Mouse (Mus musculus) thymus, adult 2 months (tissue): ENCODE data around the gene Thrb. TPM values are rescaled to one million over a fixed set of nuclear protein-coding genes. Genes with fewer than 3 reads are reported as not detected.

Experiments used
- DNase-seq: peaks from one replicate; pipeline ENCODE4 v3.0.0; 2021
- H3K27ac ChIP-seq: fragments of 200-500 bp; 2 replicates; pipeline ENCODE4 v1.5.1; 2012; ENCODE audit warnings: low read length, control low read depth; ENCODE audit not compliant: control insufficient read depth, insufficient read depth
- H3K27me3 ChIP-seq: fragments of 200-500 bp; 2 replicates; pipeline ENCODE4 v1.6.1; 2012; ENCODE audit warnings: mild to moderate bottlenecking, low read length, moderate library complexity, mixed read lengths; ENCODE audit not compliant: control insufficient read depth, insufficient read depth
- H3K36me3 ChIP-seq: fragments of 200-500 bp; 2 replicates; pipeline ENCODE4 v1.6.1; 2012; ENCODE audit warnings: mild to moderate bottlenecking, low read length, moderate library complexity; ENCODE audit not compliant: control insufficient read depth, insufficient read depth
- H3K4me1 ChIP-seq: fragments of 200-500 bp; replicated peaks from 2 replicates; pipeline ENCODE4 v1.6.1; 2012; ENCODE audit warnings: low read length; ENCODE audit not compliant: control insufficient read depth, insufficient read depth
- H3K4me3 ChIP-seq: fragments of 200-500 bp; 2 replicates; pipeline ENCODE4 v1.5.1; 2012; ENCODE audit warnings: mild to moderate bottlenecking, low read length, control low read depth, moderate library complexity; ENCODE audit not compliant: control insufficient read depth, insufficient read depth
- CTCF ChIP-seq: fragments of 200-500 bp; IDR thresholded peaks from 2 replicates; pipeline ENCODE4 v1.5.1; 2012; ENCODE audit warnings: mild to moderate bottlenecking, control low read depth, low read length, moderate library complexity, borderline replicate concordance; ENCODE audit not compliant: control insufficient read depth, poor library complexity, insufficient read depth; ENCODE audit errors: extremely low read depth
- POLR2A ChIP-seq: fragments of 200-500 bp; IDR thresholded peaks from 2 replicates; pipeline ENCODE4 v1.6.1; 2012; ENCODE audit warnings: mild to moderate bottlenecking, low read length, control low read depth, moderate library complexity; ENCODE audit not compliant: control insufficient read depth, poor library complexity, insufficient read depth; ENCODE audit errors: extremely low read depth
- WGBS: fragments of 180-500 bp; shearing (Covaris S2); methylation state at CpG from one replicate; pipeline ENCODE4 v1.1.7; 2018; 5-methylcytosine and 5-hydroxymethylcytosine counted together
- polyA plus RNA-seq: library from polyadenylated mRNA; depleted of rRNA; stranded (reverse); fragments of >200 nt; gene quantifications from 2 replicates; pipeline ENCODE4 v1.2.3, GENCODE M21; 2012

The Thrb gene
- polyA plus RNA-seq, 1 experiment, result 1.5 TPM

DNA sequence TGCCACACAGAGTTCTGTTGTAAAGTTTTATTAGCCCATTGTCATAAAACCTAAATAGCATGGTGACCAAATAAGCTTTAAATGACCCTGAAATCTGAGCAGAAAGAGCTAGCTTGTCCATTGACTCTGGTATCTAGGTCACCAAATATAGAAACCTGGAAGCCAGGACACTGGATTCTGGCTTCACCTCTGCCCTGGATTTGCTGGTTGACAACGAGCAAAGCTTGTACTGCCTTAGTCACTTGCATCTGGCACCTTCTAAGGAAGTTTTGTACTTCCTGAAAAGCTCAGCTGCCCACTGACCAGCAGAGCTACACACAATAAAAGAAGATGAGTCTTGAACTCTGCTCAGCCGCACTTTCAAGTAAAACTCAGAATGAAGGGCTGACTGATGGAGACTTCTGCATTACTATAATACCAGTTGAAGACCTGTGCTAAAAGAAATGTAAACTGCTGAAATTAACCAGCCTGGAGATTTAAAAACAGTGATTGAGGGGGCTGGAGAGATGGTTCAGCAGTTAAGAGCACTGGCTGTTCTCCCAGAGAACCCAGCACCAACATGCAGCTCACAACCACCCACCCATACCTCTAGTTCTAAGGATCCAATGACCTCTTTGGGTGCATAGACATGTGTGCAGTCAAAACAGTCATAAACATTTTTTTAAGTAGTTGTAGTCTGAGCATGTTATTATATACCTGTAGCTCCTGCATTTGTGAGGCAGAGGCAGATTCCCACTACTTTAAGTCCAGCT, 369.3 kb downstream of the Thrb start:
- Histone ChIP-seq H3K27ac (no peak overlapping the region), H3K4me3 (no peak overlapping the region), H3K4me1 (peaks cover 3% of the 10 kb centered on the region; the same call in 1 of the 2 replicates), H3K36me3 (no peaks in the 10 kb centered on the region), H3K27me3 (no peaks in the 10 kb centered on the region)
- 75% methylated on average over 2 of the region's 2 CpGs for WGBS
- no peak for TF ChIP-seq POLR2A
- TF ChIP-seq CTCF, result no peak
- no peak for DNase-seq

DNA sequence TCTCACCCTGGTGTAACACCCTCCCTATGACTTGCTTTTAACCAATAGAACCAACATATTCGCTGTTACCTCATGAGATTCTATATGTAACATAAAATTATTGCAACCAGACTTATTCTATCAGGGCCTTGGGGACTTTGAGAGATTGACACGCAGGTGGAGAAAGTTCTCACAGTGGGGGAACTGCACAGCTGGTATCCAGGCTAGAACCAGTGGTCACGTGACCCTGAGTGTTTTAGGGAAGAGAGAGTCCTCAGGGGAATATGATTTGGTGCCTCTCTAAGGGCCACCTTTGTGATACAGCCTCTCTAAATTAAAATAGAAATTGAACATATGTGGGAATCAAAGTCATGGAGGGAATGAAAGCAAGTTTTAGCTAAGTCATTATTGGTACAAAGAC, 371.9 kb downstream of the Thrb start:
- H3K36me3 ChIP-seq, result no peaks in the 10 kb centered on the region
- H3K27ac ChIP-seq, result no peak overlapping the region
- H3K4me3 ChIP-seq, result no peak overlapping the region
- no peaks in the 10 kb centered on the region for H3K27me3 ChIP-seq
- 90% methylated on average over 3 of the region's 3 CpGs for WGBS
- peaks cover 3% of the 10 kb centered on the region; the same call in 1 of the 2 replicates for H3K4me1 ChIP-seq
- DNase-seq, result no peak
- no peak for TF ChIP-seq POLR2A
- no peak for TF ChIP-seq CTCF

DNA sequence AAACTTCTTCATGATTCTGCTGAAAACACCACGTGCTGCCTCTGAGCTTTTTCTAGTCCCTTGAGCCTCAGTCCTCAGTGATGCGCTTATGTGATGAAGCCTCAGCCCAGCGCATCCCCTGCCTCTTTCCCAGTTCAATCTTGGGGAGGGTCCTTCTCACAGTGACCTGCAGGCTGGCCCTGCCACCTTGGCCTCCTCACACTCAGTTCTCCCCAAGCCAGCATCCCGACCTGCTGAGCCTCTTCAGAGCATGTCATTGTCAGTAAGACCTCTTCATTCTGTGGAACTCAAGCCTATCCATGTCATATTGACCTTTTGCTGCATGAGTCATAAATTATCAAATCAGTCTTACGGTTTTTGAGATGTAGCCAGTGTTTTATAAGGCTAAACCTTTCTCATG, 376.5 kb downstream of the Thrb start:
- TF ChIP-seq POLR2A, result no peak
- TF ChIP-seq CTCF, result no peak

DNA sequence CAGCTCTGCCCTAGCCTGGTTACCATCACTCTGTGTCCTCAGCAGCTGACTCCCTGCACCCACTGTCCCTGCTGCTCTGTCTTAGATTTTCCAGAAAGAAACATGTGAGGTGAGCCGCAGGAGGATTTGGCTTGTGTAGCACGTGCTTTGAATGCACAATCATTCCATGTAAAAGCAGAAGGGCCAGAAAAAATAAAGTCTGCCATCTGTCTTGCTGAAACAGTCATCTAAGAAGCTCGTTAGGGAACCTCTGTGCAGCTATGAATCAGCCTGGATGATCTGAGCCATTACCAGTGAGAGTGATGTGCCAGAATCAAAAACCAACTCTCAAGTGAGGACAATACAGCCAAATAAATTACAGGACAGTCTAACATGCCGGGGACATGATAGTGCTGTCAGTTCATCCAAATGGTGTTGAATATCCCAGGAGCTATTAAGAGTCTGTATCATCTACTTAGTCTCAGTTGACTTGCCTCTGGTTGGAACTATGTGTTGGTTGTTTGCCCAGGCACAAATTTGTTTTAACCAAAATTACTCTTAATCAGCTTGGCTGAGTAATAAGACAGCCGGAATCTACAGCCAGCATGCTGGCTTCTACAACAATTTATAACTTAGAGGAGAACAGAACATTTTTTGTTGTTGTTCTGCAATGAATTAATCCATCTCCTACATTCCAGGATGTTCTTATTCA, 402.2 kb downstream of the Thrb start:
- no peak for DNase-seq
- Histone ChIP-seq H3K27ac (no peak overlapping the region), H3K4me1 (no peaks in the 10 kb centered on the region), H3K27me3 (no peaks in the 10 kb centered on the region), H3K36me3 (no peaks in the 10 kb centered on the region), H3K4me3 (no peak overlapping the region)
- 91% methylated on average over 5 of the region's 5 CpGs for WGBS
- TF ChIP-seq CTCF (no peak), POLR2A (no peak)

More for the DNA sequence above, 376.5 kb downstream of the Thrb start:
- no peak overlapping the region for H3K4me3 ChIP-seq
- no peaks in the 10 kb centered on the region for H3K36me3 ChIP-seq
- 94% methylated on average over 5 of the region's 5 CpGs for WGBS
- no peaks in the 10 kb centered on the region for H3K27me3 ChIP-seq
- H3K27ac ChIP-seq, result no peak overlapping the region
- peaks cover 5% of the 10 kb centered on the region; the same call in 1 of the 2 replicates for H3K4me1 ChIP-seq
- DNase-seq, result no peak
